In genomic region chr5:137937238-137937637, GRCm38 (mm10) we compare ENCODE assay signal across 23 mouse cellular contexts. TPM values are rescaled to one million over a fixed set of nuclear protein-coding genes. Genes with fewer than 3 reads are reported as not detected.
DNase-seq lines count a peak whose midpoint lies in the region; ATAC-seq and TF ChIP-seq lines count a peak whose summit lies in the region.
"Had no signal": no experiment of that assay in that cellular context is flagged by ENCODE, and none has a peak within 500 bp of the region (broad histone marks: within the 10 kb centered on the region; RNA-seq: fewer than 3 reads in every experiment).

No protein-coding gene starts in this region.

- CTCF ChIA-PET in Patski (lab: Charles Lee): no interaction called here

- no peak for TF ChIP-seq EP300 in lung, postnatal 0 days (IDR thresholded peaks at IDR 0.05)
- no peak for TF ChIP-seq EP300 in stomach, postnatal 0 days (optimal IDR thresholded peaks at IDR 0.05)

- H3K4me1 ChIP-seq in intestine, postnatal 0 days (replicated peaks; ENCODE audit: control insufficient read depth, insufficient read depth, low read length): no peaks in the 10 kb centered on the region; the same call in 1 of the 2 replicates
- H3K4me1 ChIP-seq in intestine, embryonic 16.5 days (ENCODE audit: control insufficient read depth, insufficient read depth, low read length): no peaks in the 10 kb centered on the region
- H3K4me1 ChIP-seq in lung, postnatal 0 days (ENCODE audit: insufficient read depth, low read depth, low read length): no peaks in the 10 kb centered on the region
- no peaks in the 10 kb centered on the region; the same call in 1 of the 2 replicates for H3K4me1 ChIP-seq in stomach, postnatal 0 days (replicated peaks; ENCODE audit: control insufficient read depth, insufficient read depth)
- H3K4me1 ChIP-seq in hindbrain, embryonic 10.5 days (replicated peaks): no peaks in the 10 kb centered on the region
- H3K4me1 ChIP-seq: embryonic facial prominence, embryonic 10.5 days; hindbrain, embryonic 15.5 days; neural tube, embryonic 15.5 days had no signal

- in situ Hi-C loops in Patski (cut with MboI; ENCODE audit: low pct_unique_long_range_greater_than_20kb): no loop called here

- 68% methylated on average over 4 of the region's 4 CpGs for WGBS in intestine, postnatal 0 days
- 66% methylated on average over 4 of the region's 4 CpGs for WGBS in intestine, embryonic 16.5 days
- 56% methylated on average over 4 of the region's 4 CpGs for WGBS in lung, postnatal 0 days
- WGBS in stomach, postnatal 0 days: 68% methylated on average over 4 of the region's 4 CpGs
- 67% methylated on average over 4 of the region's 4 CpGs for whole genome bisulfite sequencing in hindbrain, embryonic 10.5 days

- no peaks in the 10 kb centered on the region for H3K27me3 ChIP-seq in intestine, postnatal 0 days (replicated peaks; ENCODE audit: control insufficient read depth, insufficient read depth, low read length)
- H3K27me3 ChIP-seq in intestine, embryonic 16.5 days (replicated peaks; ENCODE audit: control insufficient read depth, insufficient read depth, low read length): no peaks in the 10 kb centered on the region
- H3K27me3 ChIP-seq in lung, postnatal 0 days (replicated peaks; ENCODE audit: insufficient read depth, low read length): no peaks in the 10 kb centered on the region
- peaks cover 10% of the 10 kb centered on the region for H3K27me3 ChIP-seq in Patski
- no peaks in the 10 kb centered on the region for H3K27me3 ChIP-seq in stomach, postnatal 0 days (ENCODE audit: control insufficient read depth, insufficient read depth, low read length)
- no peaks in the 10 kb centered on the region for H3K27me3 ChIP-seq in hindbrain, embryonic 10.5 days (ENCODE audit: insufficient read depth, poor library complexity, severe bottlenecking)
- H3K27me3 ChIP-seq: hindbrain, embryonic 15.5 days; neural tube, embryonic 15.5 days had no signal

- peak; percentile 59 for TF ChIP-seq CTCF in intestine, postnatal 0 days (IDR thresholded peaks at IDR 0.05; ENCODE audit: low read depth)
- peak; percentile 38 for TF ChIP-seq CTCF in lung, postnatal 0 days (IDR thresholded peaks at IDR 0.05)
- peak; percentile 35 for TF ChIP-seq CTCF in Patski (IDR thresholded peaks at IDR 0.05)
- TF ChIP-seq CTCF in stomach, postnatal 0 days (IDR thresholded peaks at IDR 0.05; ENCODE audit: low read depth): peak; percentile 51

- H3K9ac ChIP-seq in intestine, postnatal 0 days (ENCODE audit: low read depth, low read length): no peak overlapping the region
- H3K9ac ChIP-seq in intestine, embryonic 16.5 days (ENCODE audit: low read depth, low read length): no peak overlapping the region
- H3K9ac ChIP-seq in lung, postnatal 0 days (replicated peaks; ENCODE audit: low read depth): no peak overlapping the region
- no peak overlapping the region for H3K9ac ChIP-seq in stomach, postnatal 0 days (ENCODE audit: low read length)
- H3K9ac ChIP-seq: hindbrain, embryonic 15.5 days; neural tube, embryonic 15.5 days had no signal

- no peak for ATAC-seq in intestine, postnatal 0 days
- no peak for ATAC-seq in intestine, embryonic 16.5 days
- ATAC-seq in lung, postnatal 0 days: no peak
- no peak for ATAC-seq in Patski
- no peak for ATAC-seq in stomach, postnatal 0 days (ENCODE audit: low FRiP score, low TSS enrichment)
- ATAC-seq in erythroid progenitor cell, adult 5-6 weeks (replicated peaks; ENCODE audit: low FRiP score, poor library complexity, severe bottlenecking): no peak
- ATAC-seq: forebrain, embryonic 16.5 days had no signal

- H3K36me3 ChIP-seq in intestine, postnatal 0 days (ENCODE audit: control insufficient read depth, insufficient read depth): no peaks in the 10 kb centered on the region
- H3K36me3 ChIP-seq in intestine, embryonic 16.5 days (ENCODE audit: control insufficient read depth, insufficient read depth, low read length): no peaks in the 10 kb centered on the region
- H3K36me3 ChIP-seq in lung, postnatal 0 days (ENCODE audit: insufficient read depth, low read length): no peaks in the 10 kb centered on the region
- H3K36me3 ChIP-seq in stomach, postnatal 0 days (ENCODE audit: control insufficient read depth, insufficient read depth, low read length): no peaks in the 10 kb centered on the region
- H3K36me3 ChIP-seq in hindbrain, embryonic 10.5 days: no peaks in the 10 kb centered on the region
- H3K36me3 ChIP-seq: embryonic facial prominence, embryonic 10.5 days; hindbrain, embryonic 15.5 days; neural tube, embryonic 15.5 days had no signal

- H3K4me2 ChIP-seq in intestine, postnatal 0 days (replicated peaks; ENCODE audit: low read depth): no peak overlapping the region
- H3K4me2 ChIP-seq in intestine, embryonic 16.5 days (ENCODE audit: low read depth, low read length): no peak overlapping the region
- no peak overlapping the region for H3K4me2 ChIP-seq in lung, postnatal 0 days (replicated peaks; ENCODE audit: low read depth, low read length)
- no peak overlapping the region for H3K4me2 ChIP-seq in stomach, postnatal 0 days (replicated peaks; ENCODE audit: low read depth)
- H3K4me2 ChIP-seq: hindbrain, embryonic 15.5 days; midbrain, embryonic 11.5 days; neural tube, embryonic 15.5 days had no signal

- POLR2A ChIA-PET in Patski (lab: Charles Lee): no interaction called here

- no peak for DNase-seq in lung, postnatal 0 days (ENCODE audit: low spot score)
- no peak for DNase-seq in lung, adult 18-20 months
- DNase-seq in Patski (ENCODE audit: low read depth, low spot score): no peak
- no peak for DNase-seq in stomach, postnatal 0 days (ENCODE audit: low spot score)
- no peak for DNase-seq in hindbrain, embryonic 10.5 days (ENCODE audit: low spot score)
- DNase-seq: adrenal gland, adult 8-10 months; cerebellum, postnatal 25 days; gastrocnemius, postnatal 10 days; heart, postnatal 10 days; kidney, adult 8-10 months; lung, postnatal 14 days had no signal

- no peak overlapping the region for H3K4me3 ChIP-seq in intestine, postnatal 0 days (ENCODE audit: low read depth, low read length)
- no peak overlapping the region for H3K4me3 ChIP-seq in intestine, embryonic 16.5 days (ENCODE audit: low read length)
- H3K4me3 ChIP-seq in lung, postnatal 0 days (ENCODE audit: low read depth, low read length): no peak overlapping the region
- H3K4me3 ChIP-seq in stomach, postnatal 0 days (ENCODE audit: low read depth, low read length): no peak overlapping the region
- no peak overlapping the region for H3K4me3 ChIP-seq in hindbrain, embryonic 10.5 days
- H3K4me3 ChIP-seq: embryonic facial prominence, embryonic 10.5 days; erythroblast, embryonic 14.5 days; hindbrain, embryonic 15.5 days; neural tube, embryonic 15.5 days had no signal

- no peaks in the 10 kb centered on the region for H3K9me3 ChIP-seq in intestine, postnatal 0 days (ENCODE audit: control insufficient read depth)
- no peaks in the 10 kb centered on the region for H3K9me3 ChIP-seq in intestine, embryonic 16.5 days (ENCODE audit: control insufficient read depth, low read length)
- no peaks in the 10 kb centered on the region for H3K9me3 ChIP-seq in lung, postnatal 0 days (ENCODE audit: low read length)
- H3K9me3 ChIP-seq in stomach, postnatal 0 days (ENCODE audit: control insufficient read depth, low read length): no peaks in the 10 kb centered on the region
- H3K9me3 ChIP-seq in hindbrain, embryonic 10.5 days: 0 out of 2 replicates have a peak, but pooled peaks cover 2% of the 10 kb centered on the region
- H3K9me3 ChIP-seq: hindbrain, embryonic 15.5 days; neural tube, embryonic 15.5 days had no signal

- H3K27ac ChIP-seq in intestine, postnatal 0 days (ENCODE audit: low read depth, low read length): no peak overlapping the region
- H3K27ac ChIP-seq in intestine, embryonic 16.5 days (ENCODE audit: low read length): no peak overlapping the region
- H3K27ac ChIP-seq in lung, postnatal 0 days (ENCODE audit: low read length): no peak overlapping the region
- H3K27ac ChIP-seq in stomach, postnatal 0 days (replicated peaks): no peak overlapping the region
- no peak overlapping the region for H3K27ac ChIP-seq in hindbrain, embryonic 10.5 days
- H3K27ac ChIP-seq: embryonic facial prominence, embryonic 10.5 days; hindbrain, embryonic 15.5 days; neural tube, embryonic 15.5 days had no signal

RNA-seq across cellular contexts. Expression of gene Cyp3a13, which starts 15.8 kb away (rescaled TPM):
- polyA plus RNA-seq in intestine, postnatal 0 days (2015; fragmentation: Nextera tagmentation; extraction: Ambion mirVana): 119 and 134 TPM in 2 replicates
- 54.6 and 70.4 TPM in 2 replicates for polyA plus RNA-seq in intestine, embryonic 16.5 days (2015; fragmentation: Nextera tagmentation; extraction: Ambion mirVana)
- polyA plus RNA-seq in lung, postnatal 0 days (2015; fragmentation: Nextera tagmentation; extraction: Ambion mirVana): 2.1 and 2.6 TPM in 2 replicates
- 1.3 TPM for polyA plus RNA-seq in Patski (2021)
- 34.5 and 34.8 TPM in 2 replicates for polyA plus RNA-seq in stomach, postnatal 0 days (2015; fragmentation: Nextera tagmentation; extraction: Ambion mirVana)
- polyA plus RNA-seq in hindbrain, embryonic 10.5 days (2016; fragmentation: Nextera tagmentation; extraction: Ambion mirVana): not detected in 2 replicates
- total RNA-seq in erythroid progenitor cell, adult 5-6 weeks (2015; ENCODE audit: low replicate concordance): not detected in 2 replicates
- not detected in 2 replicates for total RNA-seq in erythroid progenitor cell, adult 5-6 weeks (2017; ENCODE audit: low replicate concordance)
- total RNA-seq: gastrocnemius, postnatal 10 days had no signal
- polyA plus RNA-seq: C2C12; embryonic facial prominence, embryonic 10.5 days; erythroblast, embryonic 14.5 days; forebrain, embryonic 16.5 days; hindbrain, embryonic 15.5 days; midbrain, embryonic 11.5 days; neural tube, embryonic 15.5 days had no signal

RNA-seq across cellular contexts. Expression of gene Gjc3, which starts 25.7 kb away (rescaled TPM):
- polyA plus RNA-seq in intestine, postnatal 0 days (2015; fragmentation: Nextera tagmentation; extraction: Ambion mirVana): 0.69 and 1.0 TPM in 2 replicates
- 0.34 and 0.50 TPM in 2 replicates for polyA plus RNA-seq in intestine, embryonic 16.5 days (2015; fragmentation: Nextera tagmentation; extraction: Ambion mirVana)
- not detected in 2 replicates for polyA plus RNA-seq in lung, postnatal 0 days (2015; fragmentation: Nextera tagmentation; extraction: Ambion mirVana)
- polyA plus RNA-seq in Patski (2021): not detected
- 0.92 TPM in 2 replicates for polyA plus RNA-seq in stomach, postnatal 0 days (2015; fragmentation: Nextera tagmentation; extraction: Ambion mirVana)
- 0.10 and 0.30 TPM in 2 replicates for polyA plus RNA-seq in hindbrain, embryonic 10.5 days (2016; fragmentation: Nextera tagmentation; extraction: Ambion mirVana)
- total RNA-seq in erythroid progenitor cell, adult 5-6 weeks (2015; ENCODE audit: low replicate concordance): not detected in 2 replicates
- not detected in 2 replicates for total RNA-seq in erythroid progenitor cell, adult 5-6 weeks (2017; ENCODE audit: low replicate concordance)
- polyA plus RNA-seq: C2C12; erythroblast, embryonic 14.5 days; midbrain, embryonic 11.5 days had no signal

RNA-seq across cellular contexts. Expression of gene Azgp1, which starts 44.1 kb away (rescaled TPM):
- polyA plus RNA-seq in intestine, postnatal 0 days (2015; fragmentation: Nextera tagmentation; extraction: Ambion mirVana): not detected in 2 replicates
- 0.34 and 0.37 TPM in 2 replicates for polyA plus RNA-seq in intestine, embryonic 16.5 days (2015; fragmentation: Nextera tagmentation; extraction: Ambion mirVana)
- polyA plus RNA-seq in lung, postnatal 0 days (2015; fragmentation: Nextera tagmentation; extraction: Ambion mirVana): 0.20 and 0.82 TPM in 2 replicates
- not detected for polyA plus RNA-seq in Patski (2021)
- 1.1 and 1.5 TPM in 2 replicates for polyA plus RNA-seq in stomach, postnatal 0 days (2015; fragmentation: Nextera tagmentation; extraction: Ambion mirVana)
- not detected in 2 replicates for polyA plus RNA-seq in hindbrain, embryonic 10.5 days (2016; fragmentation: Nextera tagmentation; extraction: Ambion mirVana)
- total RNA-seq in erythroid progenitor cell, adult 5-6 weeks (2015; ENCODE audit: low replicate concordance): not detected in 2 replicates
- not detected in 2 replicates for total RNA-seq in erythroid progenitor cell, adult 5-6 weeks (2017; ENCODE audit: low replicate concordance)
- total RNA-seq: heart, postnatal 10 days; layer of hippocampus, adult 18-20 months; left cerebral cortex, adult 8-10 months had no signal
- polyA plus RNA-seq: C2C12; embryonic facial prominence, embryonic 10.5 days; erythroblast, embryonic 14.5 days; forebrain, embryonic 16.5 days; hindbrain, embryonic 15.5 days; midbrain, embryonic 11.5 days; neural tube, embryonic 15.5 days had no signal
